Mouse (Mus musculus) 416B (cell line): ENCODE measurements at regions not wholly inside any gene's neighbourhood (a gene's known extent, or its start where the extent isn't known, plus 50 kb on each side); places are given as distances from the start of the nearest gene placed in this dataset.

ENCODE experiments used
- DNase-seq: peaks from one replicate; pipeline ENCODE4 v3.0.0; 2011; ENCODE audit warnings: low read depth

GRCm38 (mm10) chr2:93135324-93135723 lies 52.0 kb upstream of the Trp53i11 start:
- DNase-seq: peak; percentile 16

- DNase-seq: peak; percentile 83
Observed at GRCm38 (mm10) chr2:93133301-93133971, 53.9 kb upstream of the Trp53i11 start.

DNA sequence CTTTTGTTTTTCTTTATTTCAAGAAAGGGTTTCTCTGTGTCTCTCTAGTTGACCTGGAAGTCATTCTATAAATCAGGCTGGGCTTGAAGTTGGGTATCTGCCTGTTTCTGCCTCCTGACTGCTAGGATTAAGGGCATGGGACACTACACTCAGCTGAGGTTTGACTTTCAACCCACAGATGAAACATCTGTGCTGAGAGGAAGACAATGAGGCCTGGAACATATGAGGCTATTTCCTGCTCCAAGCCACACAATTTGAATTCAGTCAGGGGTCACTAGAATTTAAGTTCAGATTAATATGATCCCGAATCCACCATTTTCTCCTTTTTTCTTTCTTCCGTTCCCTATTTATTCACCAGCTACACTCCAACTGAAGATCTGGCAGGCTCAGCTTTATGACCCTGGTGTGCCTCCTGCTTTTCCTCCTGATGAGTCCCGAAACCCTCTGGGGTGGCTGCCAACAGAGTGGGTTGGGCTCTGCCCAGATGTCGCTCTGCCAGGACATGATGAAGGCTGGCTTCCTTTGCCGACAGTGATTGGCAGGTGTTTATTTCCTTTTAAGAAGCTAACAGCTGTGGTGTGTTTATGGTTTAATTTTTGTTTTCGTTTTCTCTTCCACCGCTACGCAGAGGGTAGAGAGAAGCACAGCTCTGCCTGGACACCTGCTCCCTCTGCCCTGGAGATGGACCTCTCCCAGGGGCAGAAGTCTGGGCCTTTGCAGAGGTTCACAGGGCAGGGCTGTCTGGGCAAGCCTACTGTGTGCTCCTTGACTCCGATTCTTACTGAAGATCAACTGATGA lies 55.3 kb upstream of the Trp53i11 start:
- peak; percentile 83 for DNase-seq

- DNase-seq: no peak
Observed at GRCm38 (mm10) chr2:93131236-93131635, 56.1 kb upstream of the Trp53i11 start.

DNA sequence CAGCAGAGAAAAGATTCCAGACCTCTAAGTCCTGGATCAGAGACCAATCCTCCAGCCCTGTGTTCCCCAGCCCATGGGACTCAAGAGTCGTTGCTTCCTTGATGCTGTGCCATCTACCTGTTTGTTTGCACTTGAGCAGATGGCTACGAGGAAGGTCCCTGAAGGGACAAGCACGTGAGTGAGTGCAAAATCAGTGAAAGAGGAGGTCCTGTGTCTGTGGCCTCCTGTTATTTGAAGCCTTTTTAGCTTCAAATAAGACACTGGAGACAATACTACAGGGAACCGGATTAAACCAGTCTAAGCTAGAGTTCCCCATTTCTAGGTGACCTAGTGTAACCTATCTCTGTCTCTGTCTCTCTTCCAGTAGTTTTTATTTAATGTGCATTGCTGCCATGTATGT lies 58.2 kb upstream of the Trp53i11 start:
- DNase-seq: no peak

DNA sequence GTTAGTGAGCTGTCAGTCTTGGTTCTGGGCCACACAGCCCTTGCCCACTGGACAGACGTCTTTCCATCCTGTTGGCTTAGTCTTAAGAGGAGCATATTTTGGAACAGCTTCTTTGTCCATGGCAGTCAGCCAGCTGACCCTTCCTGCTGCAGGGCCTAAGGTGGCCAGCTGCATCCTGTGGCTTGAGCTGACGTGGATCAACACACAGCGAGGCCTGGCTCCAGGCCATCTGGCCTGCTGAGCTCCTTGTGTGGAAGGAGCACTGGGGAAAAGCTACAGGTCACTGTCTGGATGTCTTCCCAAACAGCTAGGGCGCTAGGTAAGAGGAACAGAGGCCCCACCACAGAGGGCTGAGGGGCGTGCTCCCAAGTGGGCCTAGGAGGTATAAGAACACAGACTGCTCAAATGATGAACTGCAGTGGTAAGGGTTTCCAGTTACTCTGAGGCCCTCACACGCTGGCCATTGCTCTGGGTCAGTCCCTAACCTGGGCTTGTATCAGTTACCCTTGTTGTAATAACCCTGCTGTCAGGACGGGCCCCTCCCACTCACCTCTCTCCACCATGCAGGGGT lies 60.7 kb upstream of the Trp53i11 start:
- DNase-seq: peak; percentile 91

DNA sequence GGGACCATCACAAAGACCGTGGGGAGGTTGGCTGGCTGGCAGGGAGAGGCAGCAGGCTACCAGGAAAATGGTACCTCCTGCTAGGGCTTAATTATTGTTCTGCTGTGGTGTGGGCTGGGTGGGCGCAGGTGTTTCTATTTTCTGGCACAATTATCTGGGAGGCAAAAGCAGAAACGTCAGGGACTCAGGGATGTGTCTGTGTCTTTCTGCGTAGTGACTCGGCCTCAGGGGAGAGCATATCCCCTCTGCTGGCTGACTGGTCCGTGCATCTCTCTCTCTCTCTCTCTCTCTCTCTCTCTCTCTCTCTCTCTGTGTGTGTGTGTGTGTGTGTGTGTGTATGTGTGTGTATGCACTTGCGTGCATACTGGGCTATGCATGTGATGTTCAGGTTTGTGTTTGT lies 61.2 kb upstream of the Trp53i11 start:
- DNase-seq: no peak

DNA sequence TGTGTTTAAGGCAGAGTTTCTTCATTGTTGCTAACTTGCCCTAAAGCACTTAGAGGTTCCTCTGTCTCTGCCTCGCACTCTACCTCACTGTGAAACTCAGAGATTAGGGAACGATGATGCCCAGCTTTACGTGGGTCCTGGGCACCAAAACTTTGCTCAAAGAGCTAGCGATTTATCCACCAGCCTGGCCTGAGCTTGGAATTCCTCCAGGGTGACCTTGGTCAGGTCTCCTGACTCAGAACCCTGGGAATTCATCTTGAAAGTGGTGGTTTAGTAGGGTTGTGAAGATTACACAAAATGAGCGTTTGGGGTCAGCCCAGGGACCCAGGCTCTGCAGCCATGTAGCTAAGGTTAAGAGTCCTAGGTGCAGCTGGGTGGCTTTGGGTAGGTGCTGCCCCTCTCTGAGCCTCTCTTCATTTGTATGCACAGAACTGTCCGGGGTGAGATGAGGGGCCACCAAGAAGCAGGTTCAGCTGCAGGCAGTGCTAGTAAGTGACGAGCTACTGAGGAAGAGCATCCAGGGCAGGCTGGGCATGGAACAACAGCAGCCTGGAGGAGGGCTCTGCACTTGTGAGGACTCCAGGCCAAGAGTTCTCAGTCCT lies 62.4 kb upstream of the Trp53i11 start:
- no peak for DNase-seq

DNA sequence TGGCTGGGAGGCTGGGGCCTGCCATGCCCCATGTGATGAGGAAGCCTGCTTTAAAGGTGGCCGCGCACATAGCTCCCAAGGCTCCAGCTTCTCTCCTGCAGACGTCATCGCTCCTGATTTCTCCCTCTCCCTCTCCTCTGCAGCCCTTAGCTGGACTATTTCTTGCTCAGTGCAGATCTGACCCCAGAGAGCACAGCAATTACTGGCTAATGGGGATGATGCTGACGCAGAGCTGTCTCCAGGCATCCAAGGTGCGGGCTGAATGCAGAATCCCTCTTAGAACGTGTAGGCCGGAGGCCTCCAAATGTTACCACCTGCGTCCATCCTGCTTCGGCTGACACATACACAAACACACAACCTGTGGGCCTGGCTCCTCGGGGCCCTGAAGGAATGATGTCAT lies 63.5 kb upstream of the Trp53i11 start:
- no peak for DNase-seq

GRCm38 (mm10) chr2:93120386-93120785 lies 67.0 kb upstream of the Trp53i11 start:
- no peak for DNase-seq

- no peak for DNase-seq
Observed at GRCm38 (mm10) chr2:93119001-93119400, 68.3 kb upstream of the Trp53i11 start.

DNA sequence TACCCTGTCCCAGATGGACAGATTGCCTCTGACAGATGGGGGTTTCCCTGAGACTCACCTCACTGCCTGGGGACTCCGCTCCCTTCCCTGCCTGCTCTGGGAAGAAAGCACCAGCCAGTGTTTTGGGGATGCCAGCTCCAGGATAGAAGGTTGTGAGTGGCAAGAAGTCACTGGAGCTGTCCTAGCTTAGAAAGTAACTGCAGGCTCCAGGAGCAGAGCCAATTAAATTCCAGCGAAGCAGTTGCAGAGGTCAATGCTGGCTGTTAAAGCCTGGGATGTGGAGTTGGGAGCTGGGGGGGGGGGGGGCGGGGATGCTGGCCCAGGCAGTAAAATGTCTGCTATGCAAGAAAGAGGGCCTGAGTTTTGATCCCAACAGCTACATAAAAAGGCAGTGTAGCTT lies 69.3 kb upstream of the Prdm11 start:
- DNase-seq: no peak

DNA sequence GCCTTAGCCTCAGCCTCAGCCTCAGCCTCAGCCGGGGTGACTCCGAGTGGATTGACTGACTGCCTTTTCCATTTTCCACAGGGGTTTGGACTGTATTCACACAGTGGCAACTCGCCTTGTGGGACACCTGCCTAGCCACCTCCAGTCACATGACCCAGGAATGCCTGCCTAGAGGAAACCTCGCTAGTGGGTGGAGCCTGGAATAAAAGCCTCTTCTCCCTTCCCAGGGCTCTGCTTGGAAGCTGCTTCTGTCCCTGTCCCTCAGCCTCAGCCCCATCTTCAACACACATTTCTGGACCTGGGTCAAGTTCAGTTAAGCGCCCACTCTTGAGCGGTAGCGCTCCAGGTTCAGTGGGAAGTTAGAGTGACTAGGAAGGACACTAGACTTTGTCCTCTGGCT lies 68.0 kb upstream of the Prdm11 start:
- DNase-seq: no peak

DNA sequence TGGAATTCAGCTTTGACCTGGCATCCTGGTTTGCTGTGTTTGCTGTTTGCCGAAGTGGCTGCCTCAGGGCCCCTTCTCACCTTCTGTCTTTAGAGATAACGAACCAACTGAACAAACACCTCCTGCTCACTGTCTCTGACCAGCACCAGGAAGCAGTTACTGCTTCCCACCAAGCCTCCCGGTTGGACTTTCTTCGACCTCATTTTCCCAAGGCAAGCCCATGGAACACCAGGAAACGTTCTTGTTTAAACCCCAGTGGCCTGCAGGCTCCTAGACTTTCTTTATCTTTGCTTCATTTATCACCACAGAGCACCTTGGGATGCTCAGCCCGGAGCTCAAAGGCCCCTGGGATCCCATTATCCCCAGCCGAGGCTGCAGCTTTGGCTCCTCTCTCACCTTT lies 66.4 kb upstream of the Prdm11 start:
- no peak for DNase-seq

DNA sequence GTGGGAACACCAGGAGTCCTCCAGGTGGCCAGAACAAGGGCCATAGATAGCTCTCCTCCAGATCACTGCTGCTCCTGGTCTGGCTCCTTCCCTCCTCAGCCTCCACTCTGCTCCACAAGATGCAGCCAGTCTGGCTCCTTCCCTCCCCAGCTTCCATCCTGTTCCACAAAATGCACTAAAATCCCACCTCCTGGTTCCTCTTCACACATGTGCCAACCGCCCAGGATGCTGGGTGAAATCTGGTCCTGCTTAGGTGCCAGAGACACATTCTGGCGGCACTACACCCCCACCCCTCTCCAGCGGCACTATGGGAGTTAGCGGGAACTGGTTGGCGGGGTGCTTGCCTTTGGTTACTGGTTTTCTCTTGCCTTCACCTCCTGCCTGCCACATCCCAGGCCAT lies 64.9 kb upstream of the Prdm11 start:
- no peak for DNase-seq

DNA sequence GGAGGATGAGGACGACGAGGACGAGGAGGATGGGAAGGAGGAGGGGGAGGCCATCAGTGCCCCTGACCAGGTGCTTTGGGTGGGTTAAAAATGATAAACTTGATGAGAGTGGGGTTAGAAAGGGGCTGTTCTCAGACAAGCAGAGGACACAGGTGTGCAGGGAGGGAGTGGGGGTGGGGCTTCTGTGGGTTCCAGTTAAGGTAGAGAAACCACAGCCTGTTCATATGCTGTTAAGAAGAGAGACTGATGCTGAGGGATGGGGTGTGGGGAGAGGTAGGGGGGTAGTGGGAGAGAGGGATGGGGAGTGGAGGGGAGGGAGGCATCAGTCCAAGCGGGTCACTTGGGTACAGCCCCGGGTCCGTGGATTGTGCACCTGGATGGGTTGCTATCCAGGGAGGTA lies 60.6 kb upstream of the Prdm11 start:
- no peak for DNase-seq

DNA sequence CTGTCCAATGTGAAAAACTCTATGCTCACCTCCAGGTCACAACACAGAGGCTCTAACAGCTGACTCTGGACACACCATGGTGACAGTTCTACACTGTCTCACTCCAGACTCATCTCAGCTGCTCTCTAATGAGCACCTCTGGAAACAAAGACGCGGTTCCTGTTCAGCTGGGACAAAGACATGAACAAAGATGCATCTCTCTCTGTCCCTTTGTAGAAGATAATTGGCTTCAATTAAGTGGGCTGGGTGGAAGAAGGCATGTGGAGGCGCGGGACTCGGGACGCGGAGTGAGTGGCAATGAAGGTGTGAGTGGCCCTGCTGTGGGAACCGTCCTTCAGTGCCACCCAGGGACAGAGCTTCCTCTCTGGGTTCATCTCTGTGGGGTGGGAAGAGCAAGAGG lies 56.0 kb upstream of the Prdm11 start:
- no peak for DNase-seq

GRCm38 (mm10) chr2:93099780-93100179 lies 53.8 kb upstream of the Prdm11 start:
- no peak for DNase-seq

DNA sequence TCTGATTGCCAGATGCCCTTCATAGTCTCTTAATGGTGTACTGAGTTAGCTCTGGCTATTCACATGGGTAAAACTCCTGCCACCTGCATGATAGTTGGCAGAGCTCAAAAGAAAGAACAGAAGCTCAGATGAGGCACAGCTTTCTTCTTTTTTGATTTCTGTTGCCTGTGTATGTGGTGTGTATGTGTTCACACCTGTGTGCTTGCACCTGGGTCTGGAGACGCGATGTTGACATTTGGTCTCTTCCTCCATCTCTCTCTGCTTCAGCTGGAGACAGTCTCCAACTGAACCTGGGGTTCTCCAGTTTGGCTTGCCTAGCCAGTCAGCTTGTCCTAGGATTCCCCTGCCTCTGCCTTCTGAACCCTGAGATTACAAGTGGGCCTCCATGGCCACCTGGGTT lies 51.0 kb upstream of the Prdm11 start:
- no peak for DNase-seq

DNA sequence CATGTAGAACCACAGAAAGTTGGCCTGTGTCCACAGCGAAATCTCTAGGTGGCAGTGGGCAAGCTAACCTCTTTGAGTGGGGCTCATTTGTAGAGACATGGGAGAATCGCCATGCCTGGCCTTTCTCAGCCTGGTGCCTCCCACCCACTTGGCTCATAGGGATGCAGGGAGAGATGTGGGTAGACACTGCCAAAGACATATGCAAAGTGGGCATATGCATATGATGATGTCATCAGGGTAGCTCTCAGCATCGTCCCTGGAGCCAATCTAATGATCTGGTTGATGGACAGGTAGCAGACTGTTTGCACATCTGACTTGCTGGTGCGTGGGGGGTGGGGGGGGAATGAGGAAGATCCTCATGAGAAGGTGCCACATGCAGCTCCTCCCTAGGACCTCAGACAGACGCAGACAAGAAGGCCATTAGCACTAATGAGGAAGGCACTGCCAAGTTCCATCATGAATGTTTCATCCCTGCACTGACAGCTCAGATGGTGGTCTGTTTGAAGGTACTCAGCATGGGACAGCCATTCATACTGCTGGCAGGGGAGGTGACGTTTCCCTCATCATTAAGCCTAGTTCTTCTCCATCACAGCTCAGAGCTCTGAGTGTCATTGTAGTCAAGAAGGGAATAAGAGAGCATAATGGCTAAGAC lies 50.2 kb upstream of the Prdm11 start:
- DNase-seq: no peak
